Mouse (Mus musculus) MEL (cell line): Measurements from ENCODE around the gene Ell. TPM values are rescaled to one million over a fixed set of nuclear protein-coding genes. Genes with fewer than 3 reads are reported as not detected.

Experiments
- DNase-seq: peaks from one replicate; pipeline ENCODE4 v3.0.0; 2011; ENCODE audit warnings: low read depth, low spot score
- H3K27ac ChIP-seq: 2 replicates; pipeline ENCODE4 v1.5.1; 2012; ENCODE audit warnings: low read depth, mild to moderate bottlenecking, control low read depth, low read length, moderate library complexity; ENCODE audit not compliant: control insufficient read depth
- H3K27me3 ChIP-seq, 2 experiments: fragments of 150-350 bp in 1 of 2; sonication (generic) in 1 of 2; 2 replicates each; pipeline ENCODE4 v1.6.1; 2012; ENCODE audit warnings: low read length in 2 of 2, mild to moderate bottlenecking in 2 of 2, improper control_type of control experiment in 1 of 2, moderate library complexity in 1 of 2; ENCODE audit not compliant: insufficient read depth in 2 of 2, control insufficient read depth in 1 of 2
- H3K36me3 ChIP-seq, 2 experiments: 2 replicates each; pipeline ENCODE4 v1.6.1; 2012 to 2014; ENCODE audit warnings: low read length in 2 of 2, improper control_type of control experiment in 1 of 2, inconsistent platforms in 1 of 2, mild to moderate bottlenecking in 1 of 2; ENCODE audit not compliant: insufficient read depth in 2 of 2, control insufficient read depth in 1 of 2
- H3K4me1 ChIP-seq, 2 experiments: fragments of 150-350 bp in 1 of 2; sonication (generic) in 1 of 2; 2 replicates each; pipeline ENCODE4 v1.6.1; 2012; ENCODE audit warnings: low read length in 2 of 2, improper control_type of control experiment in 1 of 2, mild to moderate bottlenecking in 1 of 2; ENCODE audit not compliant: insufficient read depth in 2 of 2, control insufficient read depth in 1 of 2
- H3K4me3 ChIP-seq, 2 experiments: fragments of 150-350 bp in 1 of 2; sonication (generic) in 1 of 2; 2 replicates each; pipeline ENCODE4 v1.5.1; 2012; ENCODE audit warnings: low read depth in 2 of 2, low read length in 2 of 2, mild to moderate bottlenecking in 2 of 2, moderate library complexity in 2 of 2, control low read depth in 1 of 2, improper control_type of control experiment in 1 of 2; ENCODE audit not compliant: control insufficient read depth in 1 of 2, insufficient read depth in 1 of 2
- H3K79me2 ChIP-seq: 2 replicates; pipeline ENCODE4 v1.6.1; 2012; ENCODE audit warnings: mild to moderate bottlenecking, low read length, moderate library complexity; ENCODE audit not compliant: control insufficient read depth, poor library complexity, insufficient read depth
- H3K9ac ChIP-seq: 2 replicates; pipeline ENCODE4 v1.6.1; 2012; ENCODE audit warnings: low read depth, mild to moderate bottlenecking, control low read depth, low read length, moderate library complexity; ENCODE audit not compliant: control insufficient read depth, poor library complexity, severe bottlenecking
- H3K9me3 ChIP-seq: fragments of 150-350 bp; sonication (generic); replicated peaks from 2 replicates; pipeline ENCODE4 v1.6.1; 2012; ENCODE audit warnings: mild to moderate bottlenecking, low read length, improper control_type of control experiment, moderate library complexity; ENCODE audit not compliant: insufficient read depth
- ELF1 ChIP-seq: IDR thresholded peaks from 2 replicates; pipeline ENCODE4 v1.6.1; 2014; ENCODE audit warnings: low read depth, mild to moderate bottlenecking, inconsistent platforms, low read length, improper control_type of control experiment, moderate library complexity
- GABPA ChIP-seq: IDR thresholded peaks from 2 replicates; pipeline ENCODE4 v1.6.1; 2012; ENCODE audit warnings: low read depth, mild to moderate bottlenecking, inconsistent platforms, low read length, improper control_type of control experiment, moderate library complexity
- GATA1 ChIP-seq: IDR thresholded peaks from 2 replicates; pipeline ENCODE4 v1.6.1; 2011; ENCODE audit warnings: low read depth, low read length, improper control_type of control experiment
- MYC ChIP-seq: IDR thresholded peaks from 2 replicates; pipeline ENCODE4 v1.6.1; 2011; ENCODE audit warnings: low read depth, mild to moderate bottlenecking, low read length, improper control_type of control experiment, moderate library complexity
- NRF1 ChIP-seq: IDR thresholded peaks from 2 replicates; pipeline ENCODE4 v1.6.1; 2014; ENCODE audit warnings: low read depth, mild to moderate bottlenecking, inconsistent platforms, low read length, improper control_type of control experiment, moderate library complexity; ENCODE audit not compliant: poor library complexity, insufficient read depth, severe bottlenecking
- POLR2A ChIP-seq, 2 experiments: IDR thresholded peaks; 2 replicates each; pipeline ENCODE4 v1.6.1; 2011 to 2012; ENCODE audit warnings: low read length in 2 of 2, mild to moderate bottlenecking in 2 of 2, control low read depth in 1 of 2, improper control_type of control experiment in 1 of 2, low read depth in 1 of 2, moderate library complexity in 1 of 2; ENCODE audit not compliant: control insufficient read depth in 1 of 2, insufficient read depth in 1 of 2, poor library complexity in 1 of 2
- POLR2AphosphoS5 ChIP-seq: IDR thresholded peaks from 2 replicates; pipeline ENCODE4 v1.6.1; 2012; ENCODE audit warnings: low read depth, borderline replicate concordance, mild to moderate bottlenecking, inconsistent platforms, low read length, moderate library complexity, mixed read lengths
- TCF12 ChIP-seq: IDR thresholded peaks from 2 replicates; pipeline ENCODE4 v1.6.1; 2014; ENCODE audit warnings: low read depth, mild to moderate bottlenecking, inconsistent platforms, low read length, improper control_type of control experiment, moderate library complexity
- ZC3H11A ChIP-seq: IDR thresholded peaks from 2 replicates; pipeline ENCODE4 v1.6.1; 2012; ENCODE audit warnings: low read depth, mild to moderate bottlenecking, inconsistent platforms, low read length, improper control_type of control experiment
- ZKSCAN1 ChIP-seq: IDR thresholded peaks from 2 replicates; pipeline ENCODE4 v1.6.1; 2012; ENCODE audit warnings: low read depth, mild to moderate bottlenecking, inconsistent platforms, low read length, improper control_type of control experiment, moderate library complexity
- polyA plus RNA-seq, 2 experiments: library from polyadenylated mRNA; stranded (reverse) in 1 of 2; unstranded in 1 of 2; fragments of >175 nt in 1 of 2; fragments of >200 nt in 1 of 2; gene quantifications; 2 replicates each; pipeline versions ENCODE4 v1.2.1 to v1.2.4; 2012; ENCODE audit warnings: low replicate concordance in 2 of 2, low read depth in 1 of 2; ENCODE audit not compliant: insufficient read length in 2 of 2, insufficient read depth in 1 of 2, missing spikeins in 1 of 2
- total RNA-seq: library from RNA; depleted of rRNA; stranded (reverse); fragments of 300-350 nt; gene quantifications from 2 replicates; pipeline ENCODE4 v1.2.3, GENCODE M21; 2012

Gene Ell
- total and polyA plus RNA-seq, 3 experiments, result 12.4 to 25.9 TPM; not detected in 1

- H3K27ac ChIP-seq, result 0 out of 2 replicates have a peak overlapping the region, but pooled peaks have one; percentile 7
- no peaks in the 10 kb centered on the region; the same call in 1 of the 2 replicates for H3K79me2 ChIP-seq
- no peaks in the 10 kb centered on the region for H3K9me3 ChIP-seq
- H3K27me3 ChIP-seq, result no peaks in the 10 kb centered on the region
- H3K9ac ChIP-seq, result no peak overlapping the region
- peak; percentile 41 for DNase-seq
- H3K4me1 ChIP-seq, result peaks cover 3 to 8% of the 10 kb centered on the region in 2 experiments
- no peak overlapping the region for H3K4me3 ChIP-seq
- peaks cover 0 to 10% of the 10 kb centered on the region in 2 experiments; a peak in 3 of 4 replicates for H3K36me3 ChIP-seq
- no peak for TF ChIP-seq POLR2AphosphoS5
- peak; percentile 19; the same call in 1 of the 2 replicates for TF ChIP-seq GATA1
Measured at GRCm38 (mm10) chr8:70574915-70575314, 35.7 kb downstream of the Ell start.

- no peak for DNase-seq
- Histone ChIP-seq H3K79me2 (no peaks in the 10 kb centered on the region), H3K36me3 (peaks cover 0 to 10% of the 10 kb centered on the region in 2 experiments; a peak in 3 of 4 replicates), H3K4me1 (peaks cover 3 to 8% of the 10 kb centered on the region in 2 experiments), H3K27me3 (no peaks in the 10 kb centered on the region), H3K9ac (no peak overlapping the region), H3K4me3 (no peak overlapping the region), H3K9me3 (no peaks in the 10 kb centered on the region), H3K27ac (no peak overlapping the region)
- TF ChIP-seq POLR2AphosphoS5 (no peak), NRF1 (no peak), GABPA (no peak)
Measured at GRCm38 (mm10) chr8:70577207-70577606, 38.0 kb downstream of the Ell start.

GRCm38 (mm10) chr8:70583476-70584387 is 44.5 kb downstream of the Ell start:
- no peak overlapping the region for H3K27ac ChIP-seq
- DNase-seq, result no peak
- peaks cover 2 to 11% of the 10 kb centered on the region in 2 experiments; a peak in 3 of 4 replicates for H3K36me3 ChIP-seq
- no peak overlapping the region for H3K9ac ChIP-seq
- no peak overlapping the region for H3K4me3 ChIP-seq
- TF ChIP-seq POLR2A (IDR thresholded peaks at IDR 0.05; ENCODE audit: control insufficient read depth in 1 of 2, insufficient read depth in 1 of 2, low read depth in 1 of 2, low read length in 2 of 2, poor library complexity in 1 of 2) (no peak), ELF1 (no peak), ZKSCAN1 (no peak), TCF12 (no peak), ZC3H11A (no peak), MYC (no peak)
- H3K9me3 ChIP-seq, result no peaks in the 10 kb centered on the region
- H3K4me1 ChIP-seq, result peaks cover 5 to 9% of the 10 kb centered on the region in 2 experiments; a peak in 2 of 4 replicates
- H3K27me3 ChIP-seq, result no peaks in the 10 kb centered on the region
- no peaks in the 10 kb centered on the region for H3K79me2 ChIP-seq
